Mouse (Mus musculus) hindbrain, postnatal 0 days (tissue): ENCODE measurements around the gene Ccdc180. TPM values are rescaled to one million over a fixed set of nuclear protein-coding genes. Genes with fewer than 3 reads are reported as not detected.

Experiments used
- ATAC-seq: fragments of 200-750 bp; cut with Nextera tagmentation; 2 replicates; pipeline ENCODE4 v1.8.0; 2017; ENCODE audit warnings: mild to moderate bottlenecking, moderate TSS enrichment, moderate library complexity
- DNase-seq: peaks from one replicate; pipeline ENCODE4 v3.0.0-alpha.2; 2015; ENCODE audit warnings: low spot score
- H3K27ac ChIP-seq: fragments of 300-500 bp; sonication (generic); 2 replicates; pipeline ENCODE4 v1.5.1; 2014; ENCODE audit warnings: mild to moderate bottlenecking
- H3K27me3 ChIP-seq: fragments of 300-500 bp; sonication (generic); 2 replicates; pipeline ENCODE4 v1.6.1; 2014; ENCODE audit warnings: low read length, mixed read lengths; ENCODE audit not compliant: insufficient read depth
- H3K36me3 ChIP-seq: fragments of 300-500 bp; sonication (generic); 2 replicates; pipeline ENCODE4 v1.6.1; 2014; ENCODE audit warnings: low read length, mixed read lengths; ENCODE audit not compliant: insufficient read depth
- H3K4me1 ChIP-seq: fragments of 300-500 bp; sonication (generic); 2 replicates; pipeline ENCODE4 v1.6.1; 2014; ENCODE audit warnings: antibody characterized with exemption, low read length, mixed read lengths; ENCODE audit not compliant: insufficient read depth
- H3K4me2 ChIP-seq: fragments of 300-500 bp; sonication (generic); 2 replicates; pipeline ENCODE4 v1.6.1; 2014; ENCODE audit warnings: low read depth, mild to moderate bottlenecking, low read length, moderate library complexity, mixed read lengths
- H3K4me3 ChIP-seq: fragments of 300-500 bp; sonication (generic); 2 replicates; pipeline ENCODE4 v1.5.1; 2014; ENCODE audit warnings: low read length
- H3K9ac ChIP-seq: fragments of 300-500 bp; sonication (generic); replicated peaks from 2 replicates; pipeline ENCODE4 v1.6.1; 2014; ENCODE audit warnings: mild to moderate bottlenecking, low read length, moderate library complexity, mixed read lengths
- H3K9me3 ChIP-seq: fragments of 300-500 bp; sonication (generic); 2 replicates; pipeline ENCODE4 v1.6.1; 2016; ENCODE audit warnings: low read length, mixed read lengths
- CTCF ChIP-seq: IDR thresholded peaks from 2 replicates; pipeline ENCODE4 v1.5.1; 2016; ENCODE audit warnings: antibody characterized with exemption, control low read depth, low read depth
- WGBS: fragments of 180-500 bp; shearing (Covaris S2); extraction: QIAGEN DNeasy Blood & Tissue Kit; methylation state at CpG from one replicate; pipeline ENCODE4 v1.1.7; 2014; 5-methylcytosine and 5-hydroxymethylcytosine counted together
- polyA plus RNA-seq: library from polyadenylated mRNA; unstranded; fragments of >200 nt; fragmentation: Nextera tagmentation; extraction: Ambion mirVana; gene quantifications from 2 replicates; pipeline ENCODE4 v1.2.1, GENCODE M21; 2015
- total RNA-seq: library from RNA; depleted of rRNA; stranded (reverse); fragments of >200 nt; gene quantifications from 2 replicates; pipeline ENCODE4 v1.2.3, GENCODE M21; 2014

Gene Ccdc180
- total and polyA plus RNA-seq, 2 experiments from 2014 or later = 0.51 to 0.63 TPM

DNA sequence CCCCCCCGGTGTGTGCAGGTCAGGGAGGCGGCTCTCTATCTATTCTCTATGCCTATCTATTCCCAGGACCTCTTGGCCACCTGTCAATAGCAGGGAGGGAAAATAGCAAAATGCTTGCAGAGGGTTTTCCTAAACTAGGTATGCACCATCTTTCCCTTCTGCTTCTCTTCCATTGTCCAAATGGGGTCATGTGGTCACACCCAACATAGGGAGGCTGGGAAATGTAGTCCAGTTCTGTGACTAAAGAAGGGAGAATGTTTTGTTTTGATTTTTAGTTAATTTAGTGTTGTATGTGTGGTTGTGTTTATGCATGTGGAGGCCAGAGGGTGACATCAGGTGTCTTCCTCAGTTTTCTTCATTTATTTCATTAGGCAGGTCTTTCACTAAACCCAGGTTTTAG is 18.0 kb upstream of the Ccdc180 start:
- ATAC-seq (no peak), DNase-seq (peak; percentile 17)
- TF ChIP-seq CTCF = no peak
- Histone ChIP-seq H3K27me3 (no peaks in the 10 kb centered on the region), H3K4me2 (no peak overlapping the region), H3K4me1 (no peaks in the 10 kb centered on the region), H3K4me3 (no peak overlapping the region), H3K9ac (no peak overlapping the region), H3K36me3 (no peaks in the 10 kb centered on the region), H3K9me3 (no peaks in the 10 kb centered on the region), H3K27ac (no peak overlapping the region)
- WGBS = 86% methylated on average over 2 of the region's 2 CpGs

DNA sequence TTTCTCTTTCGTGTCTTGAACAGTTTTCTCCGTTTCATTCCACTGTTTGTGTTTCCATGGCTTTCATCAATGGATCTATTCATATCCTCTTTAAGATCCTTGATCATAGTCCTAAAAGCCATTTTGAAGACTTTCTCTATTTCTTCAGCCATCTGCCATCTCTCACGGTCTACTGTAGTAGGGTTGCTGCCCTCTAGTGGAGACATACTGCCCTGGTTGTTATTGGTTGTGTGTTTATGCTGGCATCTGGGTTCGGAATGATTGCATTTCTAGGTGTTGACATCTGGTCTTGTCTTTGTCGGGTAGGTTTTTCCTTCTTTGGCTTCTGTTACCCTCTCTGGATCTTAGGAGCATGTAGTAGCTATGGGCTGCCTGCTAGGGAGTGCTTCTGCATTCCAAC is 11.2 kb upstream of the Ccdc180 start:
- WGBS = 44% methylated on average over 5 of the region's 5 CpGs
- Histone ChIP-seq H3K4me2 (no peak overlapping the region), H3K36me3 (no peaks in the 10 kb centered on the region), H3K9ac (no peak overlapping the region), H3K27ac (no peak overlapping the region), H3K9me3 (no peaks in the 10 kb centered on the region), H3K4me1 (no peaks in the 10 kb centered on the region), H3K4me3 (no peak overlapping the region), H3K27me3 (no peaks in the 10 kb centered on the region)
- TF ChIP-seq CTCF = peak; percentile 80
- peak; percentile 75 for DNase-seq
- no peak for ATAC-seq

- ATAC-seq = no peak
These were observed 7.6 kb upstream of the Ccdc180 start for GRCm38 (mm10) chr4:45882521-45882920.

GRCm38 (mm10) chr4:45883250-45883649 is 6.9 kb upstream of the Ccdc180 start:
- H3K9ac ChIP-seq = no peak overlapping the region
- DNase-seq (no peak), ATAC-seq (no peak)
- H3K4me2 ChIP-seq = no peak overlapping the region
- no peak for TF ChIP-seq CTCF
- H3K27me3 ChIP-seq = no peaks in the 10 kb centered on the region
- 92% methylated on average over 16 of the region's 16 CpGs for WGBS
- no peak overlapping the region for H3K4me3 ChIP-seq
- no peaks in the 10 kb centered on the region for H3K9me3 ChIP-seq
- no peak overlapping the region for H3K27ac ChIP-seq
- no peaks in the 10 kb centered on the region for H3K36me3 ChIP-seq
- no peaks in the 10 kb centered on the region for H3K4me1 ChIP-seq

More at GRCm38 (mm10) chr4:45882521-45882920, 7.6 kb upstream of the Ccdc180 start:
- Histone ChIP-seq H3K4me1 (no peaks in the 10 kb centered on the region), H3K4me2 (no peak overlapping the region), H3K4me3 (no peak overlapping the region), H3K27ac (no peak overlapping the region), H3K27me3 (no peaks in the 10 kb centered on the region), H3K9ac (no peak overlapping the region), H3K9me3 (no peaks in the 10 kb centered on the region), H3K36me3 (no peaks in the 10 kb centered on the region)
- no peak for DNase-seq
- 89% methylated on average over 9 of the region's 9 CpGs for WGBS
- no peak for TF ChIP-seq CTCF

- Histone ChIP-seq H3K27me3 (no peaks in the 10 kb centered on the region), H3K4me1 (no peaks in the 10 kb centered on the region), H3K9ac (no peak overlapping the region), H3K4me2 (no peak overlapping the region), H3K27ac (no peak overlapping the region), H3K4me3 (no peak overlapping the region), H3K36me3 (no peaks in the 10 kb centered on the region), H3K9me3 (no peaks in the 10 kb centered on the region)
- ATAC-seq (no peak), DNase-seq (no peak)
- TF ChIP-seq CTCF = no peak
- 56% methylated on average over 6 of the region's 6 CpGs for WGBS
These were observed 616 bp upstream of the Ccdc180 start for GRCm38 (mm10) chr4:45889487-45889886.

- WGBS = 17% methylated on average over 16 of the region's 16 CpGs
These were observed 6.5 kb downstream of the Ccdc180 start for GRCm38 (mm10) chr4:45896425-45897081.

GRCm38 (mm10) chr4:45898413-45898812 is 8.3 kb downstream of the Ccdc180 start:
- no peaks in the 10 kb centered on the region for H3K27me3 ChIP-seq
- WGBS = 52% methylated on average over 5 of the region's 5 CpGs
- ATAC-seq = no peak
- no peak overlapping the region for H3K4me3 ChIP-seq
- no peak for DNase-seq
- H3K9me3 ChIP-seq = no peaks in the 10 kb centered on the region
- no peak overlapping the region for H3K27ac ChIP-seq
- no peaks in the 10 kb centered on the region for H3K36me3 ChIP-seq
- no peaks in the 10 kb centered on the region for H3K4me1 ChIP-seq
- no peak overlapping the region for H3K4me2 ChIP-seq
- no peak overlapping the region for H3K9ac ChIP-seq
- no peak for TF ChIP-seq CTCF

More at GRCm38 (mm10) chr4:45896425-45897081, 6.5 kb downstream of the Ccdc180 start:
- H3K27ac ChIP-seq = no peak overlapping the region
- no peak overlapping the region for H3K4me3 ChIP-seq
- no peaks in the 10 kb centered on the region for H3K36me3 ChIP-seq
- TF ChIP-seq CTCF = 0 out of 2 replicates have a peak, but pooled peaks have one; percentile 5
- no peaks in the 10 kb centered on the region for H3K27me3 ChIP-seq
- H3K9me3 ChIP-seq = no peaks in the 10 kb centered on the region
- DNase-seq (no peak), ATAC-seq (no peak)
- no peak overlapping the region for H3K9ac ChIP-seq
- no peak overlapping the region for H3K4me2 ChIP-seq
- H3K4me1 ChIP-seq = no peaks in the 10 kb centered on the region
